Mouse (Mus musculus): ENCODE results near the gene Nova2. TPM values are rescaled to one million over a fixed set of nuclear protein-coding genes. Genes with fewer than 3 reads are reported as not detected.
A peak's percentile ranks its signal among the peaks of the same experiment; 100 is the strongest.

The Nova2 gene
- polyA plus RNA-seq, 1 experiment from 2014 or later, result 0.62 TPM

GRCm38 (mm10) chr7:19002848-19003498 is 77.3 kb downstream of the Nova2 start:
- Histone ChIP-seq H3K36me3 (peaks cover 30% of the 10 kb centered on the region), H3K27me3 (no peaks in the 10 kb centered on the region), H3K4me2 (peak overlapping the region; percentile 67), H3K4me3 (peak overlapping the region; percentile 41), H3K9ac (peak overlapping the region; percentile 67), H3K27ac (peak overlapping the region; percentile 83), H3K4me1 (peaks cover 54% of the 10 kb centered on the region), H3K9me3 (no peaks in the 10 kb centered on the region)
- ATAC-seq (ENCODE audit: insufficient number of reproducible peaks, insufficient read depth, low FRiP score, low TSS enrichment, low read depth), result peak; percentile 22; the same call in 1 of the 2 replicates
- 1% methylated on average over 17 of the region's 17 CpGs for WGBS

- Histone ChIP-seq H3K4me1 (peaks cover 54% of the 10 kb centered on the region), H3K27me3 (no peaks in the 10 kb centered on the region), H3K9me3 (no peaks in the 10 kb centered on the region), H3K36me3 (peaks cover 33% of the 10 kb centered on the region), H3K9ac (peak within 1 kb of the TSS; percentile 97), H3K4me2 (peak within 1 kb of the TSS; percentile 99), H3K4me3 (peak within 1 kb of the TSS; percentile 88), H3K27ac (peak within 1 kb of the TSS; percentile 95)
- peak; percentile 66 for ATAC-seq (ENCODE audit: insufficient number of reproducible peaks, insufficient read depth, low FRiP score, low TSS enrichment, low read depth)
- under 1% methylated on average over 85 of the region's 90 CpGs for WGBS
Observed at GRCm38 (mm10) chr7:19003902-19004630, 78.4 kb downstream of the Nova2 start, which contains the start of gene Irf2bp1. Irf2bp1 (plus strand) TSS chr7:19004044.

GRCm38 (mm10) chr7:19004631-19005079 is 79.0 kb downstream of the Nova2 start:
- peak overlapping the region; percentile 95 for H3K27ac ChIP-seq
- ATAC-seq (ENCODE audit: insufficient number of reproducible peaks, insufficient read depth, low FRiP score, low TSS enrichment, low read depth), result no peak
- peaks cover 54% of the 10 kb centered on the region for H3K4me1 ChIP-seq
- peak overlapping the region; percentile 99 for H3K4me2 ChIP-seq
- peak overlapping the region; percentile 97 for H3K9ac ChIP-seq
- H3K9me3 ChIP-seq, result no peaks in the 10 kb centered on the region
- no peaks in the 10 kb centered on the region for H3K27me3 ChIP-seq
- 4% methylated on average over 34 of the region's 34 CpGs for WGBS
- peaks cover 33% of the 10 kb centered on the region for H3K36me3 ChIP-seq
- peak overlapping the region; percentile 88 for H3K4me3 ChIP-seq

- H3K4me3 ChIP-seq, result peak overlapping the region; percentile 88
- 79% methylated on average over 34 of the region's 34 CpGs for WGBS
- peak overlapping the region; percentile 99 for H3K4me2 ChIP-seq
- peak overlapping the region; percentile 97 for H3K9ac ChIP-seq
- H3K27me3 ChIP-seq, result no peaks in the 10 kb centered on the region
- peaks cover 32% of the 10 kb centered on the region for H3K36me3 ChIP-seq
- H3K9me3 ChIP-seq, result no peaks in the 10 kb centered on the region
- peaks cover 49% of the 10 kb centered on the region for H3K4me1 ChIP-seq
- no peak for ATAC-seq (ENCODE audit: insufficient number of reproducible peaks, insufficient read depth, low FRiP score, low TSS enrichment, low read depth)
- H3K27ac ChIP-seq, result no peak overlapping the region
Observed at GRCm38 (mm10) chr7:19005417-19006121, 79.9 kb downstream of the Nova2 start.

GRCm38 (mm10) chr7:19006476-19006875 is 80.8 kb downstream of the Nova2 start:
- H3K27ac ChIP-seq, result no peak overlapping the region
- peaks cover 44% of the 10 kb centered on the region for H3K4me1 ChIP-seq
- H3K36me3 ChIP-seq, result peaks cover 30% of the 10 kb centered on the region
- H3K27me3 ChIP-seq, result no peaks in the 10 kb centered on the region
- H3K4me3 ChIP-seq, result peak overlapping the region; percentile 88
- 7% methylated on average over 12 of the region's 12 CpGs for WGBS
- ATAC-seq (ENCODE audit: insufficient number of reproducible peaks, insufficient read depth, low FRiP score, low TSS enrichment, low read depth), result no peak
- H3K9ac ChIP-seq, result no peak overlapping the region
- no peaks in the 10 kb centered on the region for H3K9me3 ChIP-seq
- peak overlapping the region; percentile 99 for H3K4me2 ChIP-seq

- H3K27me3 ChIP-seq, result no peaks in the 10 kb centered on the region
- peaks cover 30% of the 10 kb centered on the region for H3K36me3 ChIP-seq
- H3K27ac ChIP-seq, result no peak overlapping the region
- no peak overlapping the region for H3K9ac ChIP-seq
- no peaks in the 10 kb centered on the region for H3K9me3 ChIP-seq
- no peak overlapping the region; the same call in 1 of the 2 replicates for H3K4me3 ChIP-seq
- peaks cover 44% of the 10 kb centered on the region for H3K4me1 ChIP-seq
- WGBS, result 82% methylated on average over 13 of the region's 13 CpGs
- ATAC-seq (ENCODE audit: insufficient number of reproducible peaks, insufficient read depth, low FRiP score, low TSS enrichment, low read depth), result no peak
- peak overlapping the region; percentile 99; the same call in 1 of the 2 replicates for H3K4me2 ChIP-seq
Observed at GRCm38 (mm10) chr7:19007026-19007977, 81.6 kb downstream of the Nova2 start.

- H3K4me1 ChIP-seq, result peaks cover 32% of the 10 kb centered on the region
Observed at GRCm38 (mm10) chr7:19010581-19010980, 84.9 kb downstream of the Nova2 start.

GRCm38 (mm10) chr7:19012025-19012621 is 86.4 kb downstream of the Nova2 start:
- H3K9me3 ChIP-seq, result no peaks in the 10 kb centered on the region
- 1% methylated on average over 31 of the region's 31 CpGs for WGBS
- ATAC-seq (ENCODE audit: insufficient number of reproducible peaks, insufficient read depth, low FRiP score, low TSS enrichment, low read depth), result peak; percentile 2; the same call in 1 of the 2 replicates

More at GRCm38 (mm10) chr7:19010581-19010980, 84.9 kb downstream of the Nova2 start:
- Histone ChIP-seq H3K9me3 (no peaks in the 10 kb centered on the region), H3K4me2 (no peak overlapping the region), H3K36me3 (peaks cover 23% of the 10 kb centered on the region), H3K27ac (no peak overlapping the region), H3K9ac (no peak overlapping the region), H3K27me3 (no peaks in the 10 kb centered on the region), H3K4me3 (no peak overlapping the region)
- WGBS, result 72% methylated on average over 7 of the region's 7 CpGs
- no peak for ATAC-seq (ENCODE audit: insufficient number of reproducible peaks, insufficient read depth, low FRiP score, low TSS enrichment, low read depth)

GRCm38 (mm10) chr7:19012882-19013281 is 87.2 kb downstream of the Nova2 start:
- 55% methylated on average over 2 of the region's 2 CpGs for WGBS
- 0 out of 2 replicates have a peak overlapping the region, but pooled peaks have one; percentile 73 for H3K27ac ChIP-seq

More at GRCm38 (mm10) chr7:19012025-19012621, 86.4 kb downstream of the Nova2 start:
- H3K36me3 ChIP-seq, result peaks cover 11% of the 10 kb centered on the region
- peak overlapping the region; percentile 75 for H3K9ac ChIP-seq
- H3K4me3 ChIP-seq, result peak overlapping the region; percentile 43
- H3K27ac ChIP-seq, result peak overlapping the region; percentile 73
- H3K4me2 ChIP-seq, result peak overlapping the region; percentile 69
- H3K27me3 ChIP-seq, result no peaks in the 10 kb centered on the region
- peaks cover 18% of the 10 kb centered on the region for H3K4me1 ChIP-seq

GRCm38 (mm10) chr7:19014452-19014851 is 88.8 kb downstream of the Nova2 start:
- Histone ChIP-seq H3K4me2 (no peak overlapping the region), H3K4me1 (peaks cover 12% of the 10 kb centered on the region; the same call in 1 of the 2 replicates), H3K4me3 (no peak overlapping the region), H3K27ac (no peak overlapping the region), H3K27me3 (no peaks in the 10 kb centered on the region), H3K9ac (no peak overlapping the region), H3K36me3 (no peaks in the 10 kb centered on the region), H3K9me3 (no peaks in the 10 kb centered on the region)
- no peak for ATAC-seq (ENCODE audit: insufficient number of reproducible peaks, insufficient read depth, low FRiP score, low TSS enrichment, low read depth)
- WGBS, result 70% methylated on average over 15 of the region's 15 CpGs

More at GRCm38 (mm10) chr7:19012882-19013281, 87.2 kb downstream of the Nova2 start:
- H3K27me3 ChIP-seq, result no peaks in the 10 kb centered on the region
- H3K4me2 ChIP-seq, result peak overlapping the region; percentile 69; the same call in 1 of the 2 replicates
- peaks cover 3% of the 10 kb centered on the region; the same call in 1 of the 2 replicates for H3K36me3 ChIP-seq
- H3K4me1 ChIP-seq, result peaks cover 12% of the 10 kb centered on the region; the same call in 1 of the 2 replicates
- H3K9ac ChIP-seq, result no peak overlapping the region; the same call in 1 of the 2 replicates
- no peaks in the 10 kb centered on the region for H3K9me3 ChIP-seq
- H3K4me3 ChIP-seq, result no peak overlapping the region
- no peak for ATAC-seq (ENCODE audit: insufficient number of reproducible peaks, insufficient read depth, low FRiP score, low TSS enrichment, low read depth)
